Comparison of ENCODE assay signal across 8 mouse cellular contexts in the genomic region with DNA sequence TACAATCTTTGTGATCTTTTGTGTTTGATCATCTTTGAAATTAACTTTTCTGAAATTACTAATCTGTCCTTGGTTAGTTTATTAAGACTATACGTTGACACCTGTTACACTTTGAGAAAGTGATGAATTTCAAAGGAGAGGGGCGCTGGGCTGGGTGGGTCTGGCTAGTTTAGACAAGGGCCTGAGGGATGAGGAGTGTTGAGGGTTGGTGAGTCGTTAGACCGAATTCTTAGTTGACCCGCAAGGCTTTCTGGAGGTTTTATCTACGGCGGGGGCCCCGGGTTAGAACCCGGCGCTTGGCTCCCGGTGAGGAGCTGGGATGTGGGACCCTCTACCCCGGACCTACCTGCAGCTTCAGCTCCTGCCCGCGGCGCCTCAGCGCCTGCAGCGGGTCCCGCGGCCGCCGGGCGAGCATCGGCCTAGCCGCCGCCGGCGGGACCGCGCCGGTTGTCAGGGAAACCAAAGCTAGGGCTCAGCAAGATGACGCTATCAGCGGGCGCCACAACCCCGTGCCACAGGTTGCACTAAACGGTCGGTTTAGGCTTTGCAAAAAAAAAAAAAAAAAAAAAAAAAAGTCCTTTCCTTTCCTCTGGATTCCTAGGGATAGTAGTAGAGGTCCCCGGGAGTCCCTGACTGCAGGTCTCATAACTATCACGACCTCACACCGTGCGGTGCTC. TPM values are rescaled to one million over a fixed set of nuclear protein-coding genes. Genes with fewer than 3 reads are reported as not detected.
DNase-seq lines count a peak whose midpoint lies in the region; ATAC-seq and TF ChIP-seq lines count a peak whose summit lies in the region.

A gene (minus strand): TSS at position 458 of the 677 bp plus-strand sequence.

- peak within 1 kb of the TSS; percentile 71 for H3K9ac ChIP-seq in kidney, embryonic 15.5 days

- H3K4me1 ChIP-seq in bone marrow macrophage, adult 2 months (ENCODE audit: control insufficient read depth, insufficient read depth, low read length): peaks cover 15% of the 10 kb centered on the region
- H3K4me1 ChIP-seq in embryonic fibroblast, embryonic 13.5 days (ENCODE audit: control insufficient read depth, insufficient read depth, low read length): peaks cover 4% of the 10 kb centered on the region
- peaks cover 25% of the 10 kb centered on the region; the same call in 1 of the 2 replicates for H3K4me1 ChIP-seq in heart, embryonic 10.5 days
- peaks cover 26% of the 10 kb centered on the region for H3K4me1 ChIP-seq in kidney, embryonic 15.5 days

- TF ChIP-seq POLR2A in bone marrow macrophage, adult 2 months (IDR thresholded peaks at IDR 0.05; ENCODE audit: borderline replicate concordance, low read depth, low read length): no peak
- TF ChIP-seq POLR2A in embryonic fibroblast, embryonic 13.5 days (IDR thresholded peaks at IDR 0.05; ENCODE audit: low read depth, low read length): peak; percentile 57

- no peaks in the 10 kb centered on the region for H3K27me3 ChIP-seq in heart, embryonic 10.5 days (ENCODE audit: insufficient read depth, poor library complexity, severe bottlenecking)
- no peaks in the 10 kb centered on the region for H3K27me3 ChIP-seq in kidney, embryonic 15.5 days

- H3K4me3 ChIP-seq in bone marrow macrophage, adult 2 months (ENCODE audit: insufficient read depth, low read length): peak within 1 kb of the TSS; percentile 67
- peak within 1 kb of the TSS; percentile 81 for H3K4me3 ChIP-seq in embryonic fibroblast, embryonic 13.5 days (ENCODE audit: insufficient read depth, low read length)
- H3K4me3 ChIP-seq in heart, embryonic 10.5 days: peak within 1 kb of the TSS; percentile 79
- H3K4me3 ChIP-seq in kidney, embryonic 15.5 days (replicated peaks): peak within 1 kb of the TSS; percentile 84

- H3K4me2 ChIP-seq in kidney, embryonic 15.5 days: peak within 1 kb of the TSS; percentile 72

- no peaks in the 10 kb centered on the region for H3K36me3 ChIP-seq in heart, embryonic 10.5 days
- H3K36me3 ChIP-seq in kidney, embryonic 15.5 days: no peaks in the 10 kb centered on the region

- peak; percentile 74 for ATAC-seq in kidney, embryonic 15.5 days (replicated peaks; ENCODE audit: low FRiP score)
- ATAC-seq in monocyte, adult 5-6 weeks (replicated peaks; ENCODE audit: insufficient number of reproducible peaks, low FRiP score, low TSS enrichment, poor library complexity, severe bottlenecking): peak; percentile 74

- under 1% methylated on average over 40 of the region's 40 CpGs for WGBS in heart, embryonic 10.5 days
- WGBS in kidney, embryonic 15.5 days: under 1% methylated on average over 40 of the region's 40 CpGs

- no peaks in the 10 kb centered on the region for H3K9me3 ChIP-seq in heart, embryonic 10.5 days
- no peaks in the 10 kb centered on the region for H3K9me3 ChIP-seq in kidney, embryonic 15.5 days (replicated peaks)

- DNase-seq in A20 (ENCODE audit: low read depth, low spot score): peak; percentile 88
- peak; percentile 90 for DNase-seq in heart, embryonic 10.5 days (ENCODE audit: low spot score)
- peak; percentile 86 for DNase-seq in liver
- DNase-seq in spleen, postnatal 4 days (ENCODE audit: low spot score in 2 of 2): peak; percentile 82 to 91

- TF ChIP-seq CTCF in bone marrow macrophage, adult 2 months (IDR thresholded peaks at IDR 0.05; ENCODE audit: low read depth, low read length): no peak
- no peak for TF ChIP-seq CTCF in embryonic fibroblast, embryonic 13.5 days (IDR thresholded peaks at IDR 0.05; ENCODE audit: borderline replicate concordance, insufficient read depth, low read length)

- peak within 1 kb of the TSS; percentile 39; the same call in 1 of the 2 replicates for H3K27ac ChIP-seq in bone marrow macrophage, adult 2 months (ENCODE audit: insufficient read depth, low read depth, low read length)
- peak within 1 kb of the TSS; percentile 50 for H3K27ac ChIP-seq in embryonic fibroblast, embryonic 13.5 days (ENCODE audit: insufficient read depth, low read length)
- peak within 1 kb of the TSS; percentile 89 for H3K27ac ChIP-seq in heart, embryonic 10.5 days
- H3K27ac ChIP-seq in kidney, embryonic 15.5 days: peak within 1 kb of the TSS; percentile 67

RNA-seq across cellular contexts. Expression of the gene that starts here (rescaled TPM):
- polyA plus RNA-seq in bone marrow macrophage, adult 2 months (2012; ENCODE audit: insufficient read depth, insufficient read length, missing spikeins): 7.4 and 8.4 TPM in 2 replicates
- 16.7 and 23.0 TPM in 2 replicates for polyA plus RNA-seq in embryonic fibroblast, embryonic 13.5 days (2011; ENCODE audit: insufficient read length, low read depth, missing spikeins)
- polyA plus RNA-seq in heart, embryonic 10.5 days (2016; fragmentation: Nextera tagmentation; extraction: Ambion mirVana): 16.9 and 20.5 TPM in 2 replicates
- polyA plus RNA-seq in kidney, embryonic 15.5 days (2015; fragmentation: Nextera tagmentation; extraction: Ambion mirVana): 35.4 and 38.6 TPM in 2 replicates
- total RNA-seq in monocyte, adult 5-6 weeks (2017): not detected in 3 replicates

Comparison
In these comparisons a context has a peak if more than half of its experiments do, and no peak if none do; other contexts are left out.
1. Peak in every context shown above with its lines: DNase-seq, ATAC-seq, H3K4me3 ChIP-seq and H3K27ac ChIP-seq.
2. Peak in ATAC-seq in monocyte, adult 5-6 weeks; RNA of the gene not detected or under 1 TPM.
3. H3K27ac ChIP-seq: peak in every context shown above with its lines; median percentile 89 in heart, embryonic 10.5 days; 67 in kidney, embryonic 15.5 days; 50 in embryonic fibroblast, embryonic 13.5 days; 39 in bone marrow macrophage, adult 2 months.